Mouse (Mus musculus) embryonic facial prominence, embryonic 12.5 days (tissue): ENCODE data around the gene Vamp5. TPM values are rescaled to one million over a fixed set of nuclear protein-coding genes. Genes with fewer than 3 reads are reported as not detected.

Source experiments
- ATAC-seq: fragments of 200-750 bp; cut with Nextera tagmentation; 2 replicates; pipeline ENCODE4 v1.8.0; 2017; ENCODE audit not compliant: insufficient number of reproducible peaks, insufficient read depth, low FRiP score, low TSS enrichment
- H3K27ac ChIP-seq: fragments of 300-500 bp; sonication (generic); 2 replicates; pipeline ENCODE4 v1.5.1; 2016; ENCODE audit warnings: mild to moderate bottlenecking
- H3K27me3 ChIP-seq: fragments of 300-500 bp; sonication (generic); 2 replicates; pipeline ENCODE4 v1.6.1; 2016; ENCODE audit warnings: mild to moderate bottlenecking, moderate library complexity
- H3K36me3 ChIP-seq: fragments of 300-500 bp; sonication (generic); 2 replicates; pipeline ENCODE4 v1.6.1; 2016; ENCODE audit warnings: mild to moderate bottlenecking
- H3K4me1 ChIP-seq: fragments of 300-500 bp; sonication (generic); 2 replicates; pipeline ENCODE4 v1.6.1; 2016
- H3K4me2 ChIP-seq: fragments of 300-500 bp; sonication (generic); replicated peaks from 2 replicates; pipeline ENCODE4 v1.6.1; 2016; ENCODE audit warnings: mild to moderate bottlenecking, moderate library complexity
- H3K4me3 ChIP-seq: fragments of 300-500 bp; sonication (generic); 2 replicates; pipeline ENCODE4 v1.5.1; 2016; ENCODE audit warnings: mild to moderate bottlenecking
- H3K9ac ChIP-seq: fragments of 300-500 bp; sonication (generic); 2 replicates; pipeline ENCODE4 v1.6.1; 2016; ENCODE audit warnings: mild to moderate bottlenecking, moderate library complexity
- H3K9me3 ChIP-seq: fragments of 300-500 bp; sonication (generic); 2 replicates; pipeline ENCODE4 v1.6.1; 2016; ENCODE audit warnings: mild to moderate bottlenecking, moderate library complexity
- WGBS: fragments of 180-500 bp; shearing (Covaris S2); methylation state at CpG from one replicate; pipeline ENCODE4 v1.1.7; 2016; 5-methylcytosine and 5-hydroxymethylcytosine counted together
- polyA plus RNA-seq: library from polyadenylated mRNA; unstranded; fragments of >200 nt; fragmentation: Nextera tagmentation; extraction: Ambion mirVana; gene quantifications from 2 replicates; pipeline ENCODE4 v1.2.1, GENCODE M21; 2016

Gene Vamp5
- polyA plus RNA-seq, 1 experiment from 2014 or later: 14.5 TPM

- no peak overlapping the region for H3K4me3 ChIP-seq
- no peak for ATAC-seq
- no peak overlapping the region for H3K9ac ChIP-seq
- H3K9me3 ChIP-seq: no peaks in the 10 kb centered on the region
- H3K4me2 ChIP-seq: no peak overlapping the region
- peaks cover 84% of the 10 kb centered on the region for H3K36me3 ChIP-seq
- 90% methylated on average over 5 of the region's 5 CpGs for WGBS
- H3K27ac ChIP-seq: no peak overlapping the region
- no peaks in the 10 kb centered on the region for H3K4me1 ChIP-seq
- H3K27me3 ChIP-seq: no peaks in the 10 kb centered on the region
Measured at GRCm38 (mm10) chr6:72329019-72329418, 51.2 kb downstream of the Vamp5 start.

- 73% methylated on average over 6 of the region's 6 CpGs for WGBS
- Histone ChIP-seq H3K4me2 (no peak overlapping the region), H3K27ac (no peak overlapping the region), H3K9ac (no peak overlapping the region), H3K4me3 (no peak overlapping the region), H3K4me1 (no peaks in the 10 kb centered on the region), H3K27me3 (no peaks in the 10 kb centered on the region), H3K9me3 (no peaks in the 10 kb centered on the region), H3K36me3 (peaks cover 88% of the 10 kb centered on the region)
- no peak for ATAC-seq
Measured at GRCm38 (mm10) chr6:72326274-72326673, 54.0 kb downstream of the Vamp5 start.

GRCm38 (mm10) chr6:72323786-72324508, 56.3 kb downstream of the Vamp5 start:
- no peak for ATAC-seq
- no peak overlapping the region for H3K4me2 ChIP-seq
- H3K9ac ChIP-seq: no peak overlapping the region
- WGBS: 91% methylated on average over 6 of the region's 6 CpGs
- H3K4me3 ChIP-seq: no peak overlapping the region
- no peaks in the 10 kb centered on the region for H3K4me1 ChIP-seq
- H3K27me3 ChIP-seq: no peaks in the 10 kb centered on the region
- H3K36me3 ChIP-seq: peaks cover 88% of the 10 kb centered on the region
- H3K27ac ChIP-seq: no peak overlapping the region
- no peaks in the 10 kb centered on the region for H3K9me3 ChIP-seq

GRCm38 (mm10) chr6:72322936-72323335, 57.3 kb downstream of the Vamp5 start:
- peaks cover 89% of the 10 kb centered on the region for H3K36me3 ChIP-seq

GRCm38 (mm10) chr6:72319019-72319418, 61.2 kb downstream of the Vamp5 start:
- 83% methylated on average over 11 of the region's 11 CpGs for WGBS
- Histone ChIP-seq H3K36me3 (peaks cover 67% of the 10 kb centered on the region), H3K4me1 (no peaks in the 10 kb centered on the region)

More at GRCm38 (mm10) chr6:72322936-72323335, 57.3 kb downstream of the Vamp5 start:
- Histone ChIP-seq H3K27me3 (no peaks in the 10 kb centered on the region), H3K9ac (no peak overlapping the region), H3K4me1 (no peaks in the 10 kb centered on the region), H3K9me3 (no peaks in the 10 kb centered on the region), H3K27ac (no peak overlapping the region), H3K4me2 (no peak overlapping the region), H3K4me3 (no peak overlapping the region)
- no peak for ATAC-seq
- 87% methylated on average over 3 of the region's 3 CpGs for WGBS

More at GRCm38 (mm10) chr6:72319019-72319418, 61.2 kb downstream of the Vamp5 start:
- Histone ChIP-seq H3K27ac (no peak overlapping the region), H3K4me2 (no peak overlapping the region), H3K27me3 (no peaks in the 10 kb centered on the region), H3K4me3 (no peak overlapping the region), H3K9ac (no peak overlapping the region), H3K9me3 (no peaks in the 10 kb centered on the region)
- ATAC-seq: no peak

Other genes with a start within 250 kb of the Vamp5 start
- 16.4 and 18.6 TPM in 2 replicates for gene Atoh8, start 144.9 kb downstream of the Vamp5 start, polyA plus RNA-seq
- not detected in 2 replicates for gene Sftpb, start 75.9 kb downstream of the Vamp5 start, polyA plus RNA-seq
- 64.5 and 67.4 TPM in 2 replicates for gene Usp39, start 35.3 kb downstream of the Vamp5 start, polyA plus RNA-seq
- 30.0 and 33.0 TPM in 2 replicates for gene 0610030E20Rik, start 33.2 kb downstream of the Vamp5 start, polyA plus RNA-seq
- 8.9 and 9.7 TPM in 2 replicates for gene Tmem150a, start 25.0 kb downstream of the Vamp5 start, polyA plus RNA-seq
- gene Rnf181, start 13.5 kb downstream of the Vamp5 start, polyA plus RNA-seq: 80.2 and 88.0 TPM in 2 replicates
- 90.7 and 98.1 TPM in 2 replicates for gene Vamp8, start 10.2 kb upstream of the Vamp5 start, polyA plus RNA-seq
- 34.4 and 38.5 TPM in 2 replicates for gene Ggcx, start 33.8 kb upstream of the Vamp5 start, polyA plus RNA-seq
- 387 and 404 TPM in 2 replicates for gene Mat2a, start 59.1 kb upstream of the Vamp5 start, polyA plus RNA-seq
- not detected in 2 replicates for gene Sh2d6, start 141.2 kb upstream of the Vamp5 start, polyA plus RNA-seq
- 25.9 and 28.0 TPM in 2 replicates for gene Capg, start 163.9 kb upstream of the Vamp5 start, polyA plus RNA-seq
- gene Elmod3, start 217.9 kb upstream of the Vamp5 start, polyA plus RNA-seq: 14.2 and 16.4 TPM in 2 replicates
- gene Retsat, start 218.0 kb upstream of the Vamp5 start, polyA plus RNA-seq: 9.5 and 10.3 TPM in 2 replicates
- 23.8 and 24.6 TPM in 2 replicates for gene Tgoln1, start 236.5 kb upstream of the Vamp5 start, polyA plus RNA-seq